Mouse (Mus musculus): Measurements from ENCODE around the gene Gm28635.

DNA sequence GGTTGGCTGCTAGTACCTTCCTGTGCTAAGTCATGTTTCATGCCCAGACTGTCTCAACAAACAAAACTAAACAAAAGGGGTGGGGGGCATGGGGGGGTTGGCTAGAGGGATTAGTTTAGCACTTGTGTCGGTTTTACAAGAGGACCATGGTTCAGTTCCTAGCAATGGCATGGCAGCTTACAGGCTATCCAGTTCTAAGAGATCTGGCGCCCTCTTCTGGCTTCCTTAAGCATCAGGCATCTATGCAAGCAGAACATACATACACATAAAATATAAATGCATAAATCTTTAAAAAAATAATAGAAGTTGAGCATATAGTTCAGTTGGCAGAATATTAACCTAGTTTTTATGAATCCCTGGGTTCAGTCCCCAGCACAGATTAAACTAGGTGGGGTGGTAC, 15.0 kb downstream of the Gm28635 start:
- TF ChIP-seq CTCF (IDR thresholded peaks at IDR 0.05; ENCODE audit: borderline replicate concordance, insufficient read depth, low read depth, low read length) (no peak), POLR2A (IDR thresholded peaks at IDR 0.05; ENCODE audit: borderline replicate concordance, insufficient read depth, low read length) (no peak)
